In the genomic region with DNA sequence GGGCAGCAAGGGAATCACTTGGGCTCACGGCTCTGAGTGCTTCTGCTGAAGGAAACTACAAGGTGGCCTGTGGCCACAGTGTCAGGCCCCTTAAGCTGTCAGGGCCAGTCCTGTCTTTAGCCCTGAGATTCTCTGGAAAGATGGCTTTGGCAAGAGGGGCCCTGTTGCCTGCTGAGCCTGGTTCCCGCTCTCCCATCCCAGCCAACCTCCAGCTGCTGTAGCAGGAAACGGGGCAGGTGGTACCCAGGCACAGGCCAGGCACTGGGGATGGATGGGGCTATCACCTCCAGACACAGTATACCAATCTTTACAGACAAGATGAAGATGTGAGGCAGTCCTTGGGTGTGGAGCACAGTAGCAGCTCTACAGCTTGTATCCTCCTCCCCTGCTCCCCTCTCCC, we compare ENCODE assay signal across 31 mouse cellular contexts. TPM values are rescaled to one million over a fixed set of nuclear protein-coding genes. Genes with fewer than 3 reads are reported as not detected.
DNase-seq lines count a peak whose midpoint lies in the region; ATAC-seq and TF ChIP-seq lines count a peak whose summit lies in the region.
"Had no signal": no experiment of that assay in that cellular context is flagged by ENCODE, and none has a peak within 500 bp of the region (broad histone marks: within the 10 kb centered on the region; RNA-seq: fewer than 3 reads in every experiment).

No protein-coding gene starts in this region.

- DNase-seq in heart, adult 2 months, result no peak
- DNase-seq in heart, postnatal 0 days (ENCODE audit: low spot score), result no peak
- no peak for DNase-seq in heart, postnatal 14 days
- no peak for DNase-seq in embryonic facial prominence, embryonic 10.5 days (ENCODE audit: low spot score)
- no peak for DNase-seq in right cerebral cortex, postnatal 14 days
- DNase-seq in left cerebral cortex, postnatal 36 days (ENCODE audit: low spot score in 2 of 2), result no peak
- DNase-seq: cerebellum, adult 2 months; cerebellum, postnatal 25 days; kidney, adult 9 months; kidney, postnatal 10 days; layer of hippocampus, adult 9-11 months; liver, embryonic 13.5 days had no signal

- no peak for TF ChIP-seq EP300 in heart, adult 2 months (IDR thresholded peaks at IDR 0.05; ENCODE audit: insufficient read depth, low read depth, low read length)
- no peak for TF ChIP-seq EP300 in heart, postnatal 0 days (IDR thresholded peaks at IDR 0.05; ENCODE audit: low read depth)

- intact Hi-C loops in heart, adult 2 months (cut with DNase I), result no loop called here
- intact Hi-C loops in heart, postnatal 14 days (cut with DNase I), result loop anchor here (5.0 kb wide), 1 partner anchor 69 kb away; no protein-coding TSS in a partner anchor
- intact Hi-C loops in left cerebral cortex, postnatal 36 days (cut with DNase I), result no loop called here

- H3K27ac ChIP-seq in heart, adult 2 months, result peak overlapping the region; percentile 55
- H3K27ac ChIP-seq in heart, embryonic 11.5 days (ENCODE audit: low read depth, low read length), result no peak overlapping the region
- peak overlapping the region; percentile 35 for H3K27ac ChIP-seq in heart, postnatal 0 days (ENCODE audit: low read depth)
- H3K27ac ChIP-seq in embryonic facial prominence, embryonic 10.5 days (replicated peaks), result 0 out of 2 replicates have a peak overlapping the region, but pooled peaks have one; percentile 59
- peak overlapping the region; percentile 58; the same call in 1 of the 2 replicates for H3K27ac ChIP-seq in embryonic facial prominence, embryonic 15.5 days (replicated peaks)
- H3K27ac ChIP-seq: hindbrain, embryonic 12.5 days; liver, embryonic 13.5 days; midbrain, embryonic 12.5 days; neural tube, embryonic 13.5 days had no signal

- TF ChIP-seq CTCF in heart, adult 2 months (IDR thresholded peaks at IDR 0.05), result no peak
- TF ChIP-seq CTCF in heart, postnatal 0 days (IDR thresholded peaks at IDR 0.05; ENCODE audit: low read depth), result no peak

- no peaks in the 10 kb centered on the region for H3K79me2 ChIP-seq in heart, adult 2 months (replicated peaks; ENCODE audit: control insufficient read depth, insufficient read depth, low read length)

- H3K36me3 ChIP-seq in heart, adult 2 months (ENCODE audit: control insufficient read depth, insufficient read depth, low read length), result no peaks in the 10 kb centered on the region
- no peaks in the 10 kb centered on the region for H3K36me3 ChIP-seq in heart, embryonic 11.5 days (ENCODE audit: control insufficient read depth, insufficient read depth, low read length)
- no peaks in the 10 kb centered on the region for H3K36me3 ChIP-seq in heart, postnatal 0 days (replicated peaks; ENCODE audit: control insufficient read depth, insufficient read depth, low read length)
- no peaks in the 10 kb centered on the region for H3K36me3 ChIP-seq in embryonic facial prominence, embryonic 10.5 days (replicated peaks)
- no peaks in the 10 kb centered on the region for H3K36me3 ChIP-seq in embryonic facial prominence, embryonic 15.5 days
- H3K36me3 ChIP-seq: hindbrain, embryonic 12.5 days; liver, embryonic 13.5 days; midbrain, embryonic 12.5 days; neural tube, embryonic 13.5 days had no signal

- no peak overlapping the region for H3K4me2 ChIP-seq in heart, embryonic 11.5 days
- no peak overlapping the region for H3K4me2 ChIP-seq in heart, postnatal 0 days (ENCODE audit: low read depth, low read length)
- no peak overlapping the region for H3K4me2 ChIP-seq in embryonic facial prominence, embryonic 15.5 days (replicated peaks)
- H3K4me2 ChIP-seq: hindbrain, embryonic 12.5 days; liver, embryonic 13.5 days; midbrain, embryonic 12.5 days; neural tube, embryonic 13.5 days had no signal

- H3K9me3 ChIP-seq in heart, embryonic 11.5 days (replicated peaks; ENCODE audit: control insufficient read depth, low read length), result no peaks in the 10 kb centered on the region
- no peaks in the 10 kb centered on the region for H3K9me3 ChIP-seq in heart, postnatal 0 days (replicated peaks; ENCODE audit: control insufficient read depth, low read length)
- no peaks in the 10 kb centered on the region for H3K9me3 ChIP-seq in embryonic facial prominence, embryonic 10.5 days
- no peaks in the 10 kb centered on the region for H3K9me3 ChIP-seq in embryonic facial prominence, embryonic 15.5 days (replicated peaks)
- H3K9me3 ChIP-seq: hindbrain, embryonic 12.5 days; liver, embryonic 13.5 days; midbrain, embryonic 12.5 days; neural tube, embryonic 13.5 days had no signal

- no peak overlapping the region for H3K4me3 ChIP-seq in heart, adult 2 months
- no peak overlapping the region for H3K4me3 ChIP-seq in heart, embryonic 11.5 days (ENCODE audit: low read depth, low read length)
- no peak overlapping the region for H3K4me3 ChIP-seq in heart, postnatal 0 days (ENCODE audit: low read depth, low read length)
- H3K4me3 ChIP-seq in embryonic facial prominence, embryonic 10.5 days, result no peak overlapping the region
- H3K4me3 ChIP-seq in embryonic facial prominence, embryonic 15.5 days (replicated peaks), result no peak overlapping the region
- H3K4me3 ChIP-seq: hindbrain, embryonic 12.5 days; liver, embryonic 13.5 days; megakaryocyte, embryonic 14.5 days; midbrain, embryonic 12.5 days; neural tube, embryonic 13.5 days had no signal

- no peak for TF ChIP-seq POLR2A in heart, adult 2 months (IDR thresholded peaks at IDR 0.05; ENCODE audit: insufficient read depth, low read depth, low read length)

- H3K4me1 ChIP-seq in heart, adult 2 months (ENCODE audit: control insufficient read depth, insufficient read depth, low read length), result peaks cover 5% of the 10 kb centered on the region
- H3K4me1 ChIP-seq in heart, embryonic 11.5 days (ENCODE audit: control insufficient read depth, insufficient read depth, low read length), result peaks cover 25% of the 10 kb centered on the region
- peaks cover 29% of the 10 kb centered on the region for H3K4me1 ChIP-seq in heart, postnatal 0 days (ENCODE audit: control insufficient read depth, insufficient read depth)
- H3K4me1 ChIP-seq in embryonic facial prominence, embryonic 10.5 days, result peaks cover 29% of the 10 kb centered on the region
- H3K4me1 ChIP-seq in embryonic facial prominence, embryonic 15.5 days, result peaks cover 32% of the 10 kb centered on the region

- H3K27me3 ChIP-seq in heart, adult 2 months (ENCODE audit: control insufficient read depth, insufficient read depth, low read length), result no peaks in the 10 kb centered on the region
- H3K27me3 ChIP-seq in heart, embryonic 11.5 days (ENCODE audit: control insufficient read depth, insufficient read depth, low read length), result peaks cover 17% of the 10 kb centered on the region
- no peaks in the 10 kb centered on the region for H3K27me3 ChIP-seq in heart, postnatal 0 days (ENCODE audit: control insufficient read depth, insufficient read depth, low read length)
- H3K27me3 ChIP-seq in embryonic facial prominence, embryonic 10.5 days (replicated peaks; ENCODE audit: low read depth, poor library complexity, severe bottlenecking), result peaks cover 19% of the 10 kb centered on the region
- no peaks in the 10 kb centered on the region for H3K27me3 ChIP-seq in embryonic facial prominence, embryonic 15.5 days
- H3K27me3 ChIP-seq: liver, embryonic 13.5 days; neural tube, embryonic 13.5 days had no signal

- no peak overlapping the region for H3K9ac ChIP-seq in heart, adult 2 months (ENCODE audit: low read depth, low read length)
- no peak overlapping the region for H3K9ac ChIP-seq in heart, embryonic 11.5 days (ENCODE audit: low read depth, low read length)
- no peak overlapping the region for H3K9ac ChIP-seq in heart, postnatal 0 days (replicated peaks; ENCODE audit: low read depth, low read length)
- H3K9ac ChIP-seq in embryonic facial prominence, embryonic 15.5 days, result no peak overlapping the region
- H3K9ac ChIP-seq: hindbrain, embryonic 12.5 days; liver, embryonic 13.5 days; midbrain, embryonic 12.5 days; neural tube, embryonic 13.5 days had no signal

- no peak for ATAC-seq in heart, embryonic 11.5 days (replicated peaks; ENCODE audit: insufficient number of reproducible peaks, low FRiP score, low TSS enrichment)
- no peak for ATAC-seq in heart, postnatal 0 days (ENCODE audit: insufficient read depth, low read depth)
- ATAC-seq in embryonic facial prominence, embryonic 15.5 days (ENCODE audit: insufficient number of reproducible peaks, low FRiP score, low TSS enrichment, low read depth), result 0 out of 2 replicates have a peak, but pooled peaks have one; percentile 9
- ATAC-seq: activated CD4-positive, CD25-positive, alpha-beta regulatory T cell, adult 4 months; forebrain, embryonic 14.5 days; intestine, embryonic 16.5 days had no signal

- WGBS in heart, adult 2 months, result 81% methylated on average over 3 of the region's 3 CpGs
- 81% methylated on average over 3 of the region's 3 CpGs for WGBS in heart, embryonic 11.5 days (ENCODE audit: insufficient replicate concordance)
- 83% methylated on average over 3 of the region's 3 CpGs for WGBS in heart, postnatal 0 days
- 81% methylated on average over 3 of the region's 3 CpGs for WGBS in embryonic facial prominence, embryonic 10.5 days
- WGBS in embryonic facial prominence, embryonic 15.5 days, result 72% methylated on average over 3 of the region's 3 CpGs

RNA-seq across cellular contexts. Expression of gene Otos, which starts 54.6 kb away (rescaled TPM):
- total RNA-seq in heart, adult 2 months (2021), result not detected
- polyA plus RNA-seq in heart, adult 2 months (2012; rRNA removed), result not detected in 2 replicates
- polyA plus RNA-seq in heart, embryonic 11.5 days (2014; fragmentation: Nextera tagmentation; extraction: Ambion mirVana), result not detected in 2 replicates
- total RNA-seq in heart, postnatal 0 days (2014; rRNA removed; ENCODE audit: low replicate concordance), result 0.08 TPM in 1 of 2 replicates, not detected in the other
- polyA plus RNA-seq in heart, postnatal 0 days (2015; fragmentation: Nextera tagmentation; extraction: Ambion mirVana), result not detected in 2 replicates
- not detected for total RNA-seq in heart, postnatal 14 days (2021)
- polyA plus RNA-seq in embryonic facial prominence, embryonic 10.5 days (2016; fragmentation: Nextera tagmentation; extraction: Ambion mirVana), result 0.05 TPM in 1 of 2 replicates, not detected in the other
- 0.11 and 0.17 TPM in 2 replicates for polyA plus RNA-seq in embryonic facial prominence, embryonic 15.5 days (2015; fragmentation: Nextera tagmentation; extraction: Ambion mirVana)
- not detected for total RNA-seq in left cerebral cortex, postnatal 36 days (2021)
- total RNA-seq: adrenal gland, adult 2 months; adrenal gland, postnatal 36 days; CH12.LX; ES-E14; gastrocnemius, adult 8-10 months; heart, postnatal 10 days; left cerebral cortex, postnatal 14 days; midbrain, postnatal 0 days had no signal
- polyA plus RNA-seq: embryonic facial prominence, embryonic 11.5 days; forebrain, embryonic 14.5 days; hindbrain, embryonic 12.5 days; intestine, embryonic 16.5 days; liver, embryonic 13.5 days; midbrain, embryonic 12.5 days; neural tube, embryonic 13.5 days; testis, adult 2 months had no signal
